Mouse (Mus musculus) myocyte (in vitro differentiated cells): ENCODE measurements around the gene Sdr42e1. TPM values are rescaled to one million over a fixed set of nuclear protein-coding genes. Genes with fewer than 3 reads are reported as not detected.

Experiments
- H3K27me3 ChIP-seq: one replicate; pipeline ENCODE4 v1.6.1; 2011; ENCODE audit not compliant: control insufficient read depth, insufficient read depth, insufficient read length
- H3K36me3 ChIP-seq: one replicate; pipeline ENCODE4 v1.6.1; 2011; ENCODE audit not compliant: control insufficient read depth, insufficient read depth
- H3K4me2 ChIP-seq: one replicate; pipeline ENCODE4 v1.6.1; 2011; ENCODE audit warnings: low read depth, control low read depth
- H3K4me3 ChIP-seq: one replicate; pipeline ENCODE4 v1.5.1; 2011; ENCODE audit warnings: mild to moderate bottlenecking, control low read depth, moderate library complexity
- H3K79me2 ChIP-seq: one replicate; pipeline ENCODE4 v1.6.1; 2011; ENCODE audit not compliant: control insufficient read depth, insufficient read depth
- H3ac ChIP-seq: one replicate; pipeline ENCODE4 v1.6.1; 2011; ENCODE audit not compliant: control insufficient read depth, insufficient read length
- CEBPB ChIP-seq: IDR thresholded peaks from 2 replicates; pipeline ENCODE4 v1.6.1; 2011; ENCODE audit warnings: mild to moderate bottlenecking, moderate library complexity; ENCODE audit not compliant: poor library complexity, insufficient read depth, severe bottlenecking
- E2F4 ChIP-seq: IDR thresholded peaks from one replicate; pipeline ENCODE4 v1.6.1; 2011; ENCODE audit warnings: mild to moderate bottlenecking, control low read depth, moderate library complexity; ENCODE audit not compliant: insufficient read depth
- MAX ChIP-seq: IDR thresholded peaks from one replicate; pipeline ENCODE4 v1.6.1; 2011; ENCODE audit warnings: low read depth, mild to moderate bottlenecking, control low read depth
- MYOD1 ChIP-seq, 3 experiments: IDR thresholded peaks; one replicate each; pipeline ENCODE4 v1.6.1; 2011; ENCODE audit warnings: control low read depth in 2 of 3, low read depth in 2 of 3, mild to moderate bottlenecking in 2 of 3, moderate library complexity in 1 of 3; ENCODE audit not compliant: insufficient read length in 2 of 3, control insufficient read depth in 1 of 3
- MYOG ChIP-seq, 3 experiments: IDR thresholded peaks; one replicate each; pipeline ENCODE4 v1.6.1; 2011; ENCODE audit warnings: control low read depth in 2 of 3, low read depth in 2 of 3, mild to moderate bottlenecking in 2 of 3; ENCODE audit not compliant: insufficient read length in 2 of 3, control insufficient read depth in 1 of 3, insufficient read depth in 1 of 3
- POLR2A ChIP-seq: IDR thresholded peaks from one replicate; pipeline ENCODE4 v1.6.1; 2011; ENCODE audit warnings: low read depth, mild to moderate bottlenecking, control low read depth, moderate library complexity; ENCODE audit not compliant: insufficient read length
- POLR2AphosphoS2 ChIP-seq: IDR thresholded peaks from one replicate; pipeline ENCODE4 v1.6.1; 2011; ENCODE audit warnings: low read depth, control low read depth; ENCODE audit not compliant: insufficient read length
- REST ChIP-seq: IDR thresholded peaks from one replicate; pipeline ENCODE4 v1.6.1; 2011; ENCODE audit warnings: mild to moderate bottlenecking, control low read depth, moderate library complexity; ENCODE audit not compliant: insufficient read depth, insufficient read length
- SRF ChIP-seq: IDR thresholded peaks from one replicate; pipeline ENCODE4 v1.6.1; 2011; ENCODE audit warnings: low read depth; ENCODE audit not compliant: control insufficient read depth, insufficient read length
- TCF12 ChIP-seq: IDR thresholded peaks from one replicate; pipeline ENCODE4 v1.6.1; 2011; ENCODE audit warnings: mild to moderate bottlenecking, control low read depth; ENCODE audit not compliant: poor library complexity, insufficient read depth, severe bottlenecking
- TCF3 ChIP-seq: IDR thresholded peaks from one replicate; pipeline ENCODE4 v1.6.1; 2011; ENCODE audit warnings: low read depth, control low read depth; ENCODE audit not compliant: insufficient read length
- USF1 ChIP-seq: IDR thresholded peaks from one replicate; pipeline ENCODE4 v1.6.1; 2011; ENCODE audit warnings: low read depth, mild to moderate bottlenecking, control low read depth, moderate library complexity
- polyA plus RNA-seq: library from polyadenylated mRNA; unstranded; fragments of >200 nt; fragmentation: generic; extraction: Trizol; gene quantifications from one replicate; pipeline ENCODE4 v1.2.1, GENCODE M21; 2012; ENCODE audit warnings: missing spikeins

Gene Sdr42e1
- polyA plus RNA-seq, 1 experiment, result 0.10 TPM

DNA sequence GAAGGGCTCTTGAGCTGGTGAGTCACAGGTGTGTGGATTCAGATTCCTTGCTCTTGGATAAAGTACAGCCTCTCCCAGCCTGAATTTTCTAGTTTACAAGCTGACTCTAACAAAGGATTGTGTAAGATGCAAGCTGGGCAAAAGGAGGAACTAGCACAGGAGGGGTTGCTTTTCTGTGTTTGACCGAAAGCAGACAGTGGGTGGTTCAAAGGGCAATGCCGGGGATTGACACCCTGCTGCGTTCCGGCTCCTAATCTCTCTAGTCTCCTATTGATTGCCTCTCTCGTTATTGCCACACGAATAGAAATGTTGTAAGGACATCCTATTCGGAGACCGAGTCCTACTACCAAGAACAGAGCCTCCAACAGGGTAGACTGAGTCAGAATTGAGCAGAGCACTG, 27.2 kb upstream of the Sdr42e1 start:
- Histone ChIP-seq H3K36me3 (no peaks in the 10 kb centered on the region), H3K4me3 (no peak overlapping the region), H3ac (no peak overlapping the region), H3K79me2 (no peaks in the 10 kb centered on the region), H3K4me2 (no peak overlapping the region), H3K27me3 (no peaks in the 10 kb centered on the region)
- TF ChIP-seq MYOD1 (IDR thresholded peaks at IDR 0.05; ENCODE audit: control insufficient read depth in 1 of 3, insufficient read length in 2 of 3, low read depth in 2 of 3) (no peak), E2F4 (no peak), MYOG (IDR thresholded peaks at IDR 0.05; ENCODE audit: control insufficient read depth in 1 of 3, insufficient read depth in 1 of 3, insufficient read length in 2 of 3, low read depth in 2 of 3) (no peak), MAX (no peak), POLR2A (no peak), TCF12 (no peak)

DNA sequence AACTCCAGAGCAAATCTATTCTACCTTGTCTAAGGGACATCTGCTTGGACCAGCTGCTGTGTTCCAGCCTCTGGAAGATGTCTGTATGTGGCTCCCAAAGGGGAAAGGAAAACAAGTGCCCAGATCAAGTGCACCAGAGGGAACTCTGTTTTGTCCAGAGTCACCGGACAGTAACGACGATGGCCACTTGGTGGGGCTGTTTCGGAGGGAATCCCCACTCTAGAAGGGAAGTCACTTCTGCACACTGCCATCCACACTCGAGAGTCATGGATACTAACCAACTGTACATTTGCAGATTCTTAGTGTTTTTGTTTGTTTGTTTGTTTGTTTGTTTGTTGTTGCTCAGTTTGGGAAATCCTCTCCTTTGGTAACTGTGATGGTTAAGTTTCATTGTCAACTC, 23.8 kb upstream of the Sdr42e1 start:
- Histone ChIP-seq H3K4me2 (no peak overlapping the region), H3K27me3 (no peaks in the 10 kb centered on the region), H3K79me2 (no peaks in the 10 kb centered on the region), H3K4me3 (no peak overlapping the region), H3ac (no peak overlapping the region), H3K36me3 (no peaks in the 10 kb centered on the region)
- no peak for TF ChIP-seq POLR2AphosphoS2
- no peak for TF ChIP-seq MYOG (IDR thresholded peaks at IDR 0.05; ENCODE audit: control insufficient read depth in 1 of 3, insufficient read depth in 1 of 3, insufficient read length in 2 of 3, low read depth in 2 of 3)
- TF ChIP-seq MYOD1 (IDR thresholded peaks at IDR 0.05; ENCODE audit: control insufficient read depth in 1 of 3, insufficient read length in 2 of 3, low read depth in 2 of 3), result no peak
- no peak for TF ChIP-seq CEBPB
- TF ChIP-seq POLR2A, result no peak
- TF ChIP-seq TCF3, result no peak
- TF ChIP-seq SRF, result no peak
- no peak for TF ChIP-seq USF1
- TF ChIP-seq MAX, result no peak
- no peak for TF ChIP-seq REST
- no peak for TF ChIP-seq TCF12
- TF ChIP-seq E2F4, result no peak

DNA sequence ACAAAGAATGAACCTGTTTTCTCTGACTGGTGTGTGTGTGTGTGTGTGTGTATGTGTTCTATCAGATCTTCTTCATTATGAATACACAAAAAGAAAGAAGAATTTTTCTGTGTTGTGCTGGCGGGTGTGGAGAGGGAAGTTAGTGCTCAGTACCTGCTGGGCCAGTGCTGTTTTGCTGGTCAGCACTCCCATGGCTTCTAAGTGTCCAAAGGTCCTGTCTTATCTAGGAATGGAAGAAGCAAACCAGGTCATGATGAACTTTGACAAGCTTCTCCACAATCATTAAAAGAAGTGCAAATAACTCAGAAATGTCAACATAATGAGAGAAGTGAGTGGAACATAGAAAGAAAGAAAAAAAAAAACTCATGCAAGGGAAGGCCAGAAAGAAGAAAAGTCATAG, 22.1 kb upstream of the Sdr42e1 start:
- H3K36me3 ChIP-seq, result no peaks in the 10 kb centered on the region
- no peak overlapping the region for H3K4me2 ChIP-seq
- TF ChIP-seq MYOG (IDR thresholded peaks at IDR 0.05; ENCODE audit: control insufficient read depth in 1 of 3, insufficient read depth in 1 of 3, insufficient read length in 2 of 3, low read depth in 2 of 3) (no peak), MYOD1 (IDR thresholded peaks at IDR 0.05; ENCODE audit: control insufficient read depth in 1 of 3, insufficient read length in 2 of 3, low read depth in 2 of 3) (no peak), SRF (no peak), POLR2AphosphoS2 (no peak), USF1 (no peak), E2F4 (no peak), CEBPB (no peak), REST (no peak), TCF3 (no peak), POLR2A (no peak), TCF12 (no peak), MAX (no peak)
- H3K4me3 ChIP-seq, result no peak overlapping the region
- no peak overlapping the region for H3ac ChIP-seq
- no peaks in the 10 kb centered on the region for H3K27me3 ChIP-seq
- H3K79me2 ChIP-seq, result no peaks in the 10 kb centered on the region

DNA sequence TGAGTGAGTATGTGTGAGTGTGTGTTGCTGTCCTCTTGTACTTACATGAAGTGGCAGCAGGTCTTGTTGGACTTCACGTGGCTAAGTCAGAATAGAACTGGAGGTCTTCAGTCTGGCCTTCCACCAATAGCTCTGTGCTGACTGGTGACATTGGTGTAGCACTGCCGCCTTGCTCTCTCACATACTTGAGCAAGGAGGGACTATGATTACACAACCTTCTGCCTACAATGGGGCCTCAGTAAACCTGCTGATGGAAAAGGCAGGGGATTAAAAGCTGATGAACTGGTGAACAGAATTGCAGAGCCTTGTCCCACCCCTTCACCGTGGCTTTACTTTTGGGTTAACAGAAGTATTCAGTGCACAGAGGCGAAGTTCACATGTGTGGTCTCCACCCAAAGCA, 18.6 kb upstream of the Sdr42e1 start:
- H3K27me3 ChIP-seq, result no peaks in the 10 kb centered on the region
- no peak overlapping the region for H3K4me3 ChIP-seq
- no peak overlapping the region for H3K4me2 ChIP-seq
- no peak overlapping the region for H3ac ChIP-seq
- no peaks in the 10 kb centered on the region for H3K79me2 ChIP-seq
- no peak for TF ChIP-seq USF1
- TF ChIP-seq MAX, result no peak
- TF ChIP-seq REST, result no peak
- no peak for TF ChIP-seq TCF3
- no peak for TF ChIP-seq MYOD1 (IDR thresholded peaks at IDR 0.05; ENCODE audit: control insufficient read depth in 1 of 3, insufficient read length in 2 of 3, low read depth in 2 of 3)
- TF ChIP-seq TCF12, result no peak
- no peak for TF ChIP-seq POLR2A
- no peak for TF ChIP-seq CEBPB
- no peak for TF ChIP-seq POLR2AphosphoS2
- no peak for TF ChIP-seq MYOG (IDR thresholded peaks at IDR 0.05; ENCODE audit: control insufficient read depth in 1 of 3, insufficient read depth in 1 of 3, insufficient read length in 2 of 3, low read depth in 2 of 3)
- H3K36me3 ChIP-seq, result no peaks in the 10 kb centered on the region

DNA sequence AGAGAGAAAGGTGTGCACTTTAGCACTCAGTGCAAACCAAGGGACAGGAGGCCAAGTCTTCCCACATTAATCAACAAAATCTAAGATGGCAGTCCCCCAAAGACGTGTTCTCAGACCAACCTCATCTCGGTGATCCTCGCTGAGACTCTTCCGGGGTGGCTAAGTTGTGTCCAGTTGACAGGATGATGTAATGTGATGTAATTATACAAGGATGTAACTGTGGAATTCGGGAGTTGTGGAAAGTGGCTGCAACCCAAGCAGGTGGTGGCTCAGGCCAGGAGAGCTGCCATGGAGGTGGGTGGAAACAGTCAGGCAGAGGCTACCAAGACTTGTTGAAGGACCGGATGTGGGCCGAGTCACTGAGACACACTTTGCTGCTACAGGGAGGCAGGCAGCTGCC, 14.4 kb upstream of the Sdr42e1 start:
- TF ChIP-seq CEBPB, result peak; percentile 70; the same call in 1 of the 2 replicates
- TF ChIP-seq MAX, result no peak
- no peaks in the 10 kb centered on the region for H3K79me2 ChIP-seq
- H3K36me3 ChIP-seq, result no peaks in the 10 kb centered on the region
- no peaks in the 10 kb centered on the region for H3K27me3 ChIP-seq
- peak overlapping the region; percentile 36 for H3K4me2 ChIP-seq
- no peak overlapping the region for H3ac ChIP-seq
- no peak overlapping the region for H3K4me3 ChIP-seq
